Mouse (Mus musculus): ENCODE results near the gene Sergef.
"Not testable (repeated sequence)": the region's sequence is repeated elsewhere in the genome, so short reads cannot be mapped to it uniquely, and the experiment has no call there.

Gene Sergef

GRCm38 (mm10) chr7:46578091-46578490 lies 61.5 kb downstream of the Sergef start:
- DNase-seq (ENCODE audit: low read depth, low spot score) = no peak

GRCm38 (mm10) chr7:46575897-46576296 lies 63.7 kb downstream of the Sergef start:
- DNase-seq (ENCODE audit: low read depth, low spot score) = no peak

DNA sequence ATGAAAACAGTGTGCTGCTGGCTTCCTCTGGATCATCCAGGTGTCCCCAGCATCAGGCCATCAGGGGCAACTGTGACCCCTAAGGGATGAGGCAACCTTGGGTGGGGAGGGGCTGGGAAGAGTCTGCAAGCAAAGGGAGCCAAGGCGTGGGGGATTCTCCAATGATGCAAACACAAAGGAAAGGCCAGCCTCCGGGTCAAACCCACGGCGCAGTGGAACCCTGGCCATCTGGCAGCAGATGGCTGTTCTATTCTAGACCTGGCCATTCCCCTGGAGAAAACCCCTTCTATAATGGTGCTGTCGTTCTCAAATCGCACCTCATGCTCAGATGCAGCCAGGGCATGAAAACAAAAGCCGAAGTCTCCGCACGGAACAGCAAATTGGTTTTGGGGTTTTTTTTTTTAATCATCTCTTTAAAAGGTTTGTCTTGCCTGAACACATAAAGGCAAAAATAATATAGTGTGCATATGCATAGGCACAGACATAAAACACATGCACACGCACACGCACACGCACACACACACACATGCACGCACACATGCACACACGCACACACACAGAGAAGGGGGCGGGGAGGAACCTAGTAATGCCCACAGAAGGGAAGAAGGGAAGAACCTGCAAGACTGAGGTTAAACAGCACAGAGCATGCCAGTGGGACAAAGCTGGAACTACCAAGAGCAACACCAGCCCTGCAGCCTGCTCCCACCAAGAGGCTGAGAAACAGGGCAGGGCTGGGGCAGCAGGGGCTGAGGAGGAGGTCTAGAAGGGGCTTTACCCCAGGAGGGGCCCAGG lies 66.6 kb downstream of the Sergef start:
- DNase-seq (ENCODE audit: low read depth, low spot score) = no peak

DNA sequence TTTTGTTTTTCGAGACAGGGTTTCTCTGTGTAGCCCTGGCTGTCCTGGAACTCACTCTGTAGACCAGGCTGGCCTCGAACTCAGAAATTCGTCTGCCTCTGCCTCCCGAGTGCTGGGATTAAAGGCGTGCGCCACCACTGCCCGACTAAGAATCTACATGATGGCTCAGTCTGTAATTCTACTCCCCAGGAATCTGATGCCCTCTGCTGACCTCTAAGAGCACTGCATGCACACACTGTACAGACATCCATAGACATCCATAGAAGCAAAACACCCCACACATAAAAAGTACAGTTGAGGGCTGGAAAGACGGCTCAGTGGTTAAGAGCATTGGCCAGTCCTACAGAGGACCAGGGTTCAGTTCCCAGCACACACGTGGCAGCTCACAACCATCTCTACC lies 70.1 kb downstream of the Sergef start:
- not testable (repeated sequence) for DNase-seq (ENCODE audit: low read depth, low spot score)

DNA sequence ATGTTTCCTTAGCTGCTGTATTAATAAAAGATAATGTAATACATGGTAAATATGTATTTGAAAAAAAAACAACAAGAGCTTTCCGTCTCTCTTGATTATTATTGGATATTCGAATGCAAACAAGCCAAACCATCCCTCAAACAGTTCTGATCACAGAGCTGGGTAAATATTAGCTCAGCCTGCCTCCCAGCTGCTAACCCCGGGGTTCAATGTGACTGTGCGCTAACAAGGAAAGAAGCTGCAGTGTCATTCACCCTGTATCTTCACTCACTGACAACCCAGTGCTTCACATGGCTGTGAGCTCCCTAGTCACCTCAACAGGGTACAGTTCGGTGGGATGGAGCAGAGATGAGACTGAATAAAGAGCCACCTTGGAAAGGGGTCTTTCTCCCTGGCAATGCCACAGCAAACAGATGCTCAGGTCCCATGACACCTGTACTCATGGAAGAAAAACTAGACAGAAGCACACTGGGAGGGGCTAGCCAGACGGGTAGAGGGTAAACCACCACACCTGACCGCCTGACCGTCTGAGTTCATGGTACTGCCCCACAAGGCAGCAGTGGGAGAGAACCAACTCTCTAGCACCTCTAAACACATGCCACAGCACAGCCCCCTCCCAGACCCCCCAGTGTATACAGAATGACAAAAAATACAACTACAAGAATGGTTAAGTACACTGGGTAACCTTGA lies 73.1 kb downstream of the Sergef start:
- no peak for DNase-seq (ENCODE audit: low read depth, low spot score)

DNA sequence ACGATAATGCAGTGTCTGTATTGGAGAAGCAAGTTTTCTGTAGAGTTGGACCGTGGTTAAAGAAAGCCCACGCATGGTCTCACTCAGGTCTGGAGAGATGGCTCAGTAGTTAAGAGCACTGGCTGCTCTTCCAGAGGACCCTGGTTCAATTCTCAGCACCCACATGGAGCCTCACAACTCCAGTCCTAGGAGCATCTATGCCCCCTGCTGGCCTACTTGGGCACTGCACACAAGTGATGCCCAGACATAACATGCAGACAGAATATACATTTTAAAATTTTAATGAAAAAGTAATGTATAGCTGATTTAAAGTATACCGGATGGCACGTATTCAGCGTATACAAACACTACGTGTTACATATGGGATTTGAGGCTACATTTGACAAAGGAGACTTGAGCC lies 74.2 kb downstream of the Sergef start:
- DNase-seq (ENCODE audit: low read depth, low spot score) = no peak

GRCm38 (mm10) chr7:46563801-46564200 lies 75.8 kb downstream of the Sergef start:
- no peak for DNase-seq (ENCODE audit: low read depth, low spot score)

DNA sequence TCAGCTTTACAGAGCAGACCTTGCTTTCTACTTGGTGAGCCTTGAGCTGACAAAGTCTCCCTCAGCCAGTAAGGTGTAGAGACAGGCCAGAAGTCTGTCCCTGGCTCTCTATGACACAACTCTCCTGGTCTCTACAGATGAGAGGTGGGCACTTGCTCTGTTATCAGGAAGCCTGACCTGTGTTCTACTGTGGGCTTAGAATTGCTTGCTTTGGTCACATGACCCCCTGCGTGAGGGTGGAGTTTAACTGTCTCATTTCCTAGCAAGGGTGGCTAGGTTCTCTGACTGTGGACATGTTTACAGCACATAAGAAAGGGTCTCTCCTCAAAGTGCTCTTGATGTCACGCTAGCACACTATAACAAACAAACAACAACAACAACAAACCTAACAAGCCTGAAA lies 79.5 kb downstream of the Sergef start:
- DNase-seq (ENCODE audit: low read depth, low spot score) = no peak

DNA sequence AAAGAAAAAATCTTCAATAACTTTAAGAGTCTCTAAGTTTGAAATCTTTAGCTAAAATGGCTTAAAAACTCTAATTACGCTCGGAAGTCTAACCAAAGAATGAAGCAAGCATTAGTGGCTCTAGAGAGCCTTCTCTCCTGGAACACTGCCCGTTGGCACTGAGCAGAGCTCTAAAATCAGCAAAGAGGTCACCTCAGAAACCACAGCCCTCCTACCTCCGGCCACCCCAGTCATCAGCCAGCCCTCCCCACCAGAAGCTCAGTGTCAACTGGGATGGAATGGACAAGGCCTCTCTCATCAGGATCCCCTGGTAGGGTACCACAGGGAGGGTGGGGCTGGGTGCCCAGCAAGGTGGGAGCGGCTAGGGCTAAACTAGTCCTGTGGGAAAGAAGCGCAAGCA lies 80.0 kb downstream of the Sergef start:
- no peak for DNase-seq (ENCODE audit: low read depth, low spot score)

- no peak for DNase-seq (ENCODE audit: low read depth, low spot score)
Measured at GRCm38 (mm10) chr7:46559006-46559405, 80.6 kb downstream of the Sergef start.

GRCm38 (mm10) chr7:46557996-46558395 lies 81.6 kb downstream of the Sergef start:
- no peak for DNase-seq (ENCODE audit: low read depth, low spot score)

DNA sequence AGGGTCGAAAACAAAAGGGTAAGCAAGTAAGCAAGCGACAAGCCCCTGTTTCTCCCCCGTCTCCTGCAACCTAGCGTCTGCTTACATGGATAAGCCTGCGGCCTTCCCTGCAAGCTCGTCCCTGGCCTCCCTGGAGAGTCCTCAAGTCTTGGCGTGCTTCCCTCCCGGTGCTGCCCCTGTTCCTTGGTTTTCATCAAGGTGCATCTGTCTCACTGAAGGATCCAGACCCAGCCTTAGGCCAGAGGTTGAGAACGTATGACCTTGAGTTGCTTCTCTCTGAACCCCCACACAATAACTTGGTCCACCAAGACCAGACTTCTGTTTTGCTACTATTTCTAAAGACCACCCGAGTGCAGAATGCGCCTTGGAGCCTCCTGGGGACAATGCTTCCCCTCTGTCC lies 82.2 kb downstream of the Sergef start:
- no peak for DNase-seq (ENCODE audit: low read depth, low spot score)

- DNase-seq (ENCODE audit: low read depth, low spot score) = no peak
Measured at GRCm38 (mm10) chr7:46556358-46557118, 83.1 kb downstream of the Sergef start.

DNA sequence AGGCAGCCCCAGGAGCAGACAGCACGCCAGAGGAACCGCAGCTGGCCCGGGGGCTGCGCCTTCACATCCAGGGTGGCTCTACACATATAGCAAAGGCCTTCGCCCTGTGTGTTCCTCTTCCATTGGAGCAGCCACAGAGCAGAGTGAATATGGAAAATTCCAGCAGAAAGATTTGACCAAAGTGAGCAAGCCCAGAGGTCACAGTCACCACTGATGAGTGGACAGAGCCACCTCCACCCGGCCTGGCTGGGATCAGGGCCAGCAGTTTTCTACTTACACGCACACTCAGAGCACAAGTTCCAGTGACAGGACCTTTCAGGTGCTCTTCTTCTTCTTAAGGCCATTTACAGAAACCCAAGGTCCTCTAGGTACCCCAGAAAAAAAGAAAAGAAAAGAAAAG lies 83.9 kb downstream of the Sergef start:
- no peak for DNase-seq (ENCODE audit: low read depth, low spot score)

DNA sequence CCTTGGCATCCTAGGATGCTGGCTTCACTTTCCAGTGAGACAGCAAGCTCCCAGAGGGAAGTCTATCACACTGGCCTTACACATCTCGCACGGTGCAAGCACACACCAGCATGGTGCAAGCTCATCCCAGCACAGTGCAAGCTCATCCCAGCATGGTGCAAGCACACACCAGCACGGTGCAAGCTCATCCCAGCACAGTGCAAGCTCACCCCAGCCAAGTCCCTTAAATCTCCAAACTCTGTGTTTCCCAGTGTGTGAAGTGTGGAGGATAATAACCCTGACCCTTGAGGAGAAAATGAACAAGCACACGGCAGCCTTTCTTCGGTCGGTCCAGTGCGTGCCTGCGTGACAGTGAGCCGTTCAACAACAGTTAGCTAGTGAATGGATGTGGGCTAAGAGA lies 84.8 kb downstream of the Sergef start:
- DNase-seq (ENCODE audit: low read depth, low spot score) = no peak

DNA sequence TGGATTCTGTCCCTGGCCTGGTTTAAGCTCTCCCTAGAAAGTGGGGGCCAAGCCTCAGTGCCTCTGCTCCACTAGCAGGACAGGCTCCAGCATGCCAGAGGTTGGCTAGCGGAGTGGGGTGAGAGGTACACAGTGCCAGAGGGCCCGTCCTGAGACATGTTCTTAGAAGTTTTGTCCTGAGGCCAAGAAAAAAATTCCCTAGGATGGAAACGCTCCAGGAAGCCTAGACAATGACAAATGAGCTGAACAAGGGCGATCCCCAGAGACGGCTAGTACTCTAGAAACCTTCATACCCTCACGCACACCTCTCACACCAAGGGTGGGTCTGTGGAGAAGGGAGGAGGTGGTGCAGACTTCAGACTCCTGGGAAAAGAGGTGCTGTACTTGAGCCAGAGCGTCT lies 85.6 kb downstream of the Sergef start:
- no peak for DNase-seq (ENCODE audit: low read depth, low spot score)

GRCm38 (mm10) chr7:46551935-46552752 lies 87.5 kb downstream of the Sergef start:
- no peak for DNase-seq (ENCODE audit: low read depth, low spot score)

DNA sequence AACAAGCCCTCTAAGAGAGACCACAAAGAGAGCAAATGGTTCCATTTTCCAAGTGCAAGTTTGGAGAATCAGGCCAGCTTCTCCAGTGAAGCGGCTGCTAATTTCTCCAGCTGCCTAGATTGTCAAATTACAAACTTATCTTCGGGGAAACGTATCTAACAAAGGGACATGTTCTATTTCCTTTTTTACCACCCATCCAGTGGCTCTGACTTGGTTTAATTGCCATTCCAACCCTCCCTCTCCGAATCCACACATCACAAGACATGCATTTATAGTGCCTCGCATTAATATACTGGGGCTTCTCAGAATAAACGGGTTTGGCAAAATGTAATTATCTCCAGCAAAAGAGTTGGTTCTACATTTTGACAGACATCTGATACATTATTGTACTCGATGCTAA lies 88.4 kb downstream of the Sergef start:
- no peak for DNase-seq (ENCODE audit: low read depth, low spot score)

DNA sequence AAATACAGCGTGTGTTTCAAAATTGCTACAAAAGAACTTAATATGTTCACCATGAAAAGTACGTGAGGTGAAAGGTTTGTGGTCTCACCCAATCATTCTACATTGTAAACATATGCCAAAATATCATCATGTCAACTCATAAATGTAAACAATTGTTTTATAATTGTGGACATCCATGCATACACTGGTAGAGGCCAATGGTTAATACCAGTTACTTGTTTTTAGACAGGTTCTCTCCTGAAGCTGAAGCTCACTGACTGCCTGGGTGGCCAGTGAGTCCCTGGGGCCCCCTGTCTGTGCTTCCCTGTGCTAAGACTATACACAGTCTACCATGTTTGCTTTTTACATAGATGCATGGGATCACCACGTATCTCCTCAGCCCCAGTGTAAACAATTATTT lies 91.5 kb downstream of the Sergef start:
- DNase-seq (ENCODE audit: low read depth, low spot score) = no peak

DNA sequence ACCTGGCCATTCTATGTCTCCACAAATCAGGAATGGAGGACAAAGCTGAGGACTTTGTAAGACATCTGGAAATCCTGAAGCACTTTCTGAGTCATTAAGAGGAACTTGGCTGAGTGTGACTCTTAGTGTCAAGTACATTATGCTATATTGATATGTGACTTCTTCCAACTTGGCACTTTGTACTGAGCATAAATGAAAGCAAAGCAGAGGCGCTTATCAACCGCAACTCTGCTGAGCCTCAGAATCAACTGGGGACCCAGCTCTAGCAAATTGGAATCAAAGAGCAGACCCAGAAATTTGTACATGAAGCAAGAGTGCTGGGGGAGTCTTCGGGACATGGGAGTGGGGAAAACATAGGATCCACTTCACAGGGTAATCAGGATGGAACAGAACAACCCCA lies 92.0 kb downstream of the Sergef start:
- DNase-seq (ENCODE audit: low read depth, low spot score) = no peak

- DNase-seq (ENCODE audit: low read depth, low spot score) = no peak
Measured at GRCm38 (mm10) chr7:46546539-46546938, 93.1 kb downstream of the Sergef start.

GRCm38 (mm10) chr7:46544195-46544641 lies 95.4 kb downstream of the Sergef start:
- no peak for DNase-seq (ENCODE audit: low read depth, low spot score)

Data from retina, adult 2 months (tissue).